Mouse (Mus musculus) small intestine, adult 2 months (tissue): Measurements from ENCODE around the gene Mast4. TPM values are rescaled to one million over a fixed set of nuclear protein-coding genes. Genes with fewer than 3 reads are reported as not detected.
A peak's percentile ranks its signal among the peaks of the same experiment; 100 is the strongest.

ENCODE experiments used
- H3K27ac ChIP-seq: fragments of 200-500 bp; 2 replicates; pipeline ENCODE4 v1.5.1; 2012; ENCODE audit warnings: low read depth, low read length, control low read depth, inconsistent platforms; ENCODE audit not compliant: insufficient read depth
- H3K27me3 ChIP-seq: fragments of 200-500 bp; 2 replicates; pipeline ENCODE4 v1.6.1; 2012; ENCODE audit warnings: mild to moderate bottlenecking, moderate library complexity, low read length, inconsistent platforms; ENCODE audit not compliant: control insufficient read depth, insufficient read depth
- H3K36me3 ChIP-seq: fragments of 200-500 bp; 2 replicates; pipeline ENCODE4 v1.6.1; 2012; ENCODE audit warnings: mild to moderate bottlenecking, low read length, control low read depth, inconsistent platforms; ENCODE audit not compliant: control insufficient read depth, insufficient read depth
- H3K4me1 ChIP-seq: fragments of 200-500 bp; 2 replicates; pipeline ENCODE4 v1.6.1; 2012; ENCODE audit warnings: low read length, inconsistent platforms, mixed read lengths; ENCODE audit not compliant: control insufficient read depth, insufficient read depth, insufficient read length
- H3K4me3 ChIP-seq: fragments of 200-500 bp; 2 replicates; pipeline ENCODE4 v1.5.1; 2012; ENCODE audit warnings: low read depth, mild to moderate bottlenecking, control low read depth, inconsistent platforms, low read length, moderate library complexity
- CTCF ChIP-seq: fragments of 200-500 bp; IDR thresholded peaks from 2 replicates; pipeline ENCODE4 v1.5.1; 2012; ENCODE audit warnings: low read depth, mild to moderate bottlenecking, control low read depth, inconsistent platforms, low read length, moderate library complexity, mixed read lengths; ENCODE audit not compliant: insufficient replicate concordance, insufficient read length; ENCODE audit errors: extremely low read depth
- POLR2A ChIP-seq: fragments of 200-500 bp; IDR thresholded peaks from 2 replicates; pipeline ENCODE4 v1.6.1; 2012; ENCODE audit warnings: low read depth, mild to moderate bottlenecking, control low read depth, inconsistent platforms, low read length, moderate library complexity
- WGBS: fragments of 180-500 bp; shearing (Covaris S2); methylation state at CpG from one replicate; pipeline ENCODE4 v1.1.7; 2018; 5-methylcytosine and 5-hydroxymethylcytosine counted together
- polyA plus RNA-seq: library from polyadenylated mRNA; depleted of rRNA; stranded (reverse); fragments of >200 nt; gene quantifications from 2 replicates; pipeline ENCODE4 v1.2.3, GENCODE M21; 2012

Mast4 gene
- polyA plus RNA-seq, 1 experiment = 5.3 TPM

DNA sequence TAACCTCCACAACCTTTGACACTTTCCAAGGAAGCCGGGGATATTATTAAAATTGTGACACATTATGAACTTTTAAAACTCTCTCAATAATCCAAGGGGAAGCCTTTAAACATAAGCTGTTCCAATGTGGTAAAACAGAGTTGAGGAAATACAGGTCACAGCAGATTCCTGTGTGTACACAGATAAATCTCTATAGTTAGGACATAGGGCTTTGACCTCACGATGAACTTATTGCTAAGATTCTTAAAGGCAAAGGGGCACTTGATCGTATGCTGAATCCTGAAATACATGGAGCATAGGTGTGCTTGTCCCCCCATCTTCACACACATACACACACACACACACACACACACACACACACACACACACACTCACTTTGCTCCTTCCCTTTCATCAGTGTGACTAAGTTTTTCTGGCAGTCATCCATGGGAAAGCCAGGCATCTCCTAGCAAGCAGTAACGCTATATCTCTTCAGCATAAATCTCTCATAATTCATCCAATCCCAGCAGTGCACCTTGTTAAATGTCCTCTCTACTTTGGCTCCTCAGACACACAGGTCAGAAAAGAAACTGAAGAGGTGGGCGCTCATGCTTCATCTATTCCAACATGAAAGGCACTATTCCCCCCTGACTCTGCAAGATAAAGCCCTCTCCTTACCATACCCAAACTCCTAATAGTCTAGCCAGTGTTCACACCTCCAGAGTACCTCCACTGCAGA lies 477.3 kb downstream of the Mast4 start:
- Histone ChIP-seq H3K4me3 (no peak overlapping the region), H3K4me1 (peaks cover 10% of the 10 kb centered on the region; the same call in 1 of the 2 replicates), H3K27me3 (no peaks in the 10 kb centered on the region), H3K36me3 (no peaks in the 10 kb centered on the region), H3K27ac (peak overlapping the region; percentile 24; the same call in 1 of the 2 replicates)
- no peak for TF ChIP-seq POLR2A
- no peak for TF ChIP-seq CTCF
- WGBS = 52% methylated on average over 5 of the region's 5 CpGs

DNA sequence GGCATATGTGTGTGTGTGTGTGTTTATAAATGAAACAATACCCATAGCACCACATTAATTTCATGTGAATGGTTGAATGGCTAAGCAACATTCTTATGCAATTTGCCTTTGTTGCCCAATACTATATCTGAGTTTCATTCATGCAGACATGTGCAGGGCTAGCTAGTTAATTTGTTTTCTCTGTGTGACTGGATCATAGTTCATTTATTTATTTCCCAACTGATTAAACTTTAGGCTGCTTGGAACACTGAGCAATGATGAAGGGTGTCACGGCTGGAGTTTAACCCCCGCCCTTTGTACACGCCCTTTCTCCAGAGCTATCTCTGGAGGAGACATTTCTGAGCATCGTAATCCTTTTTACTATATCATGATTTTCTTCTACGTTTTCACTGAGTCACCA lies 481.4 kb downstream of the Mast4 start:
- Histone ChIP-seq H3K4me1 (peaks cover 15% of the 10 kb centered on the region; the same call in 1 of the 2 replicates), H3K36me3 (no peaks in the 10 kb centered on the region), H3K4me3 (no peak overlapping the region), H3K27ac (no peak overlapping the region), H3K27me3 (no peaks in the 10 kb centered on the region)
- WGBS = 38% methylated on average over 5 of the region's 5 CpGs
- no peak for TF ChIP-seq POLR2A
- TF ChIP-seq CTCF = no peak

DNA sequence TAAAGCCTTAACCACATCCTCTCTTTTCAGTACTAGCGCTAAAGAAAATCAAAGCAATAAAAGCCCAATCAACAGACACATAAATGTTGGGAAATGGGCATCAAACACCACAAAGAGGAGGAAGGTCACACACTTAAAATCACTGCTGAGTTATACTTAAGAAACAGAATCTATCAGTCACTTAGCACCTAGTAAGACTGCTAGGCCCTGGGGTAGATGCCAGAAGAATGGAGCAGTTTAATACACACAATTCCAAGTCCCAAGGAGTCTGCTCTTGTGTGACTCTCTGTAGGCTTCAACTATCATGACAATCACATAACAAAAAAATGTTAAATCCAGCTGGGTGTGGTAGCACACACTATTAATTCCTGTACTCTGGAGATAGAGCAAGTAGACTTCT lies 483.0 kb downstream of the Mast4 start:
- WGBS = 89% methylated on average over 1 of the region's 1 CpGs
- no peaks in the 10 kb centered on the region for H3K36me3 ChIP-seq
- H3K27ac ChIP-seq = no peak overlapping the region

DNA sequence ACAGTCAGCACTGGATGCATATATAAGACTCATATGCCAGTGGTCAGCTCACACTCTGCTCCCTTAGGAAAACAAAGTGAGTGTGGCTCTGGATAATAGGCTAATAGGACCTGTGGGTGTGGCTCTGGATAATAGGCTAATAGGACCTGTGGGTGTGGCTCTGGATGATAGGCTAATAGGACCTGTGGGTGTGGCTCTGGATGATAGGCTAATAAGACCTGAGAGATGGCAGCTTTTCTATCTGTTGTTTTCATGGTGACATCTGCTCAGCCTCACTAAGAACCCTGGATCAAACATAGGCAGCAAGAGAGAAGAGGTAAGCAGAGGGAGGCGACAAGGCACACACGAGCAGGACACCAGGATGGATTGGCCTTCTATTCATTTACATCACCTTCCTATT lies 483.7 kb downstream of the Mast4 start:
- H3K4me1 ChIP-seq = peaks cover 10% of the 10 kb centered on the region; the same call in 1 of the 2 replicates
- no peaks in the 10 kb centered on the region for H3K36me3 ChIP-seq
- H3K27me3 ChIP-seq = no peaks in the 10 kb centered on the region
- WGBS = 92% methylated on average over 2 of the region's 2 CpGs
- no peak for TF ChIP-seq CTCF
- TF ChIP-seq POLR2A = no peak
- H3K4me3 ChIP-seq = no peak overlapping the region
- H3K27ac ChIP-seq = no peak overlapping the region

More for the DNA sequence above, 483.0 kb downstream of the Mast4 start:
- no peak for TF ChIP-seq POLR2A
- TF ChIP-seq CTCF = no peak
- peaks cover 10% of the 10 kb centered on the region; the same call in 1 of the 2 replicates for H3K4me1 ChIP-seq
- H3K4me3 ChIP-seq = no peak overlapping the region
- no peaks in the 10 kb centered on the region for H3K27me3 ChIP-seq

DNA sequence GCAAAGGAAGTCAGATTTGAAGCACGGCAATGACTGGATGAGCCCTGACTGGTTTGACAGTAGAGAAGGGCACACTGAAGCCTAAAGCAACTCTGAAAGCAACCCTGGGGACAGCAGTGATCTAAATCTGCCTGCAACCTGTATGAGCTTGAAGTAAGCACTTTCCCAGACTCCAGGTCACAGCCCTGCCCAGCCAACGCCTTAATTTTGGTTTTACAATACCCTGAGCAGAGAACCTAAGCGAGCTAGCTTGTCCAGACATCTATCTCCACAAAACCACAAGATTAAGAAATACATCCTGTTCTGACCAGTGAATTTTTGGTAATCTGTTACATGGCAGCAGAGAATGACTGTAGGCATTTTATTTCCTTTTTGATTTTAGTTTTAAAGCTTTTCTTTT lies 485.2 kb downstream of the Mast4 start:
- no peak overlapping the region for H3K27ac ChIP-seq
- H3K4me3 ChIP-seq = no peak overlapping the region
- peaks cover 10% of the 10 kb centered on the region; the same call in 1 of the 2 replicates for H3K4me1 ChIP-seq
- TF ChIP-seq POLR2A (no peak), CTCF (no peak)
- no peaks in the 10 kb centered on the region for H3K27me3 ChIP-seq
- 49% methylated on average over 3 of the region's 3 CpGs for WGBS
- H3K36me3 ChIP-seq = 0 out of 2 replicates have a peak, but pooled peaks cover 1% of the 10 kb centered on the region

DNA sequence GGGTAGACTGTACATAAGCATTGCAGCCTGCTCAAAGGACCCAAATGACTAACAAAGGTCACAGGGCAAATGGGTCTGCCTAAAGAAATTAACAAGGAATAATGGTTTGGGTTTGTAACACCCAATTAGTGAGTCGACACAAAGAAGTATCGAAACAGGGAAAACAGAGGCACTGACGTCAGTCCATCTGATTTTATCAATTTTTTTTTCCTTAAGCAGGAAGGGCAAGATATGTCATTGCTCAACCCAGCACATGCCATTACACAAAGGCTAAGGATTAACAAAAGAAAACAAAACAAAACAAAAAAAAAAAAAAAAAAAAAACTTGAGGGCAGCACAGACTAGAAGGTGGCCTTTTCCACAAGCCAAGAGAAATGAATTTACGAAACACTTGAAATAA lies 487.8 kb downstream of the Mast4 start:
- no peaks in the 10 kb centered on the region for H3K27me3 ChIP-seq
- H3K4me1 ChIP-seq = peaks cover 15% of the 10 kb centered on the region; the same call in 1 of the 2 replicates
- H3K27ac ChIP-seq = no peak overlapping the region
- TF ChIP-seq POLR2A (no peak), CTCF (no peak)
- no peak overlapping the region for H3K4me3 ChIP-seq
- 93% methylated on average over 4 of the region's 4 CpGs for WGBS
- H3K36me3 ChIP-seq = 0 out of 2 replicates have a peak, but pooled peaks cover 1% of the 10 kb centered on the region

DNA sequence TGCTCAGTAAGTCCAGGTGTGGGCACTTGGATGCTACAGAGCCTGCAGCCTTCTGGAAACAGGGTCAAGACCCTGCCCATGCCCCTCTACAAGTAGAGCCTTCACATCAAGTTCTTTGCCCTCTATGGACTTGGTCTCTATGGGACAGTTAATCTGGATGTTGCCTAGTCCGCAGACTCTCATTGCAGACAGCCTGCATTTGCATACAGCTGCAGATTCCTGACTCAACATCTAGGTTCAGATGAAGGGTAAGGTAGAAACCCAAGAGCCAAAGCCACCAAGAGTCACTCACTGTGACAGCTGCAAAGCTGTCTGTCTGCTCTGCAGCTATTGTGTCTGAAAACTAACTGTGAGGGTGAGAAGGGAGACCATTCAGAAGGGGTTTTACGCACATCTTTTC lies 491.6 kb downstream of the Mast4 start:
- H3K27me3 ChIP-seq = no peaks in the 10 kb centered on the region
- 69% methylated on average over 2 of the region's 2 CpGs for WGBS
- H3K4me3 ChIP-seq = no peak overlapping the region
- 0 out of 2 replicates have a peak, but pooled peaks cover 1% of the 10 kb centered on the region for H3K36me3 ChIP-seq
- H3K27ac ChIP-seq = no peak overlapping the region
- no peak for TF ChIP-seq POLR2A
- TF ChIP-seq CTCF = no peak
- peaks cover 8% of the 10 kb centered on the region; the same call in 1 of the 2 replicates for H3K4me1 ChIP-seq
